ENCODE assay signal across 15 mouse cellular contexts in genomic region chr8:34496751-34497150, GRCm38 (mm10).
"Had no signal": no experiment of that assay in that cellular context is flagged by ENCODE, and none has a peak within 500 bp of the region (broad histone marks: within the 10 kb centered on the region; RNA-seq: fewer than 3 reads in every experiment).

No protein-coding gene starts in this region.

- H3K27me3 ChIP-seq: neural tube, embryonic 15.5 days; stomach, embryonic 15.5 days had no signal

- H3K4me2 ChIP-seq: neural tube, embryonic 15.5 days; stomach, embryonic 15.5 days had no signal

- DNase-seq: retina, postnatal 1 day; right cerebral cortex, adult 18-20 months; right cerebral cortex, postnatal 14 days; right cerebral cortex, postnatal 25 days; right cerebral cortex, postnatal 4 days; spleen, adult 18-20 months; thymus, adult 18-20 months; thymus, adult 2 months; thymus, postnatal 14 days; thymus, postnatal 25 days; thymus, postnatal 36 days; thymus, postnatal 4 days had no signal

- H3K9ac ChIP-seq: neural tube, embryonic 15.5 days; stomach, embryonic 15.5 days had no signal

- H3K9me3 ChIP-seq: neural tube, embryonic 15.5 days; stomach, embryonic 15.5 days had no signal

- H3K4me1 ChIP-seq: neural tube, embryonic 15.5 days; stomach, embryonic 15.5 days had no signal

- H3K36me3 ChIP-seq: neural tube, embryonic 15.5 days; stomach, embryonic 15.5 days had no signal

- H3K27ac ChIP-seq: neural tube, embryonic 15.5 days; stomach, embryonic 15.5 days; stomach, postnatal 0 days had no signal

- H3K4me3 ChIP-seq: neural tube, embryonic 15.5 days; stomach, embryonic 15.5 days had no signal
